Mouse (Mus musculus): ENCODE measurements at regions not wholly inside any gene's neighbourhood (a gene's known extent, or its start where the extent isn't known, plus 50 kb on each side); places are given as distances from the start of the nearest gene placed in this dataset.

DNA sequence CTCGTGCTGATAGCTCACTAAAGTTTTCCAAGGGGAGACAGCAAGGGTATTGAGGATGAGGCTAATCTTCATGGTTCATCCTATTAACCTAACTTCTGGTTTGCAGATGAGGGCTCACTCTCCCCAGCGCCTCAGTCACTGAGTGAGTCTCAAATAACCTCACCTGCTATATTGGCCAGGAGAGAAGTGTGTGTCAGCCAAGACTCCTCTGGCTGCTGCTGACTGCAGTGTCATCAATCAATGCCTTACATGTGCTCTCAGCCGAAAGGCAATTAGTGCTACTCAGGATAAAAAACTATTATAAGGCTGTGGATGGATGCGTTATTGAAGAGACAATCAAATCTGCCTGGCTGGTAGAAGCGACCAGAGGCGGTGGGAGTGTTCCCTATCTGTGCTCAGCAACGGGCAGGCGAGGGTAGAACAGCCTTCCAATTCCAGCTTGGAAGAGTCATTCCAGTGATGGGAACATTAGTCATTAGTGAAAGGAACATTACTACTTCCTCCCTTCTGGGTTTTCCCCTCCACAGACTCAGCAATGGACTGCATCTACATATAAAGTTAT is 96.4 kb downstream of the Grpr start:
- no peaks in the 10 kb centered on the region for H3K36me3 ChIP-seq (replicated peaks)
- WGBS: 84% methylated on average over 8 of the region's 8 CpGs
- no peak overlapping the region for H3K27ac ChIP-seq
- peaks cover 62% of the 10 kb centered on the region for H3K27me3 ChIP-seq (ENCODE audit: poor library complexity, severe bottlenecking)
- no peaks in the 10 kb centered on the region for H3K4me1 ChIP-seq
- DNase-seq (ENCODE audit: extremely low spot score, low spot score): no peak
- no peaks in the 10 kb centered on the region for H3K9me3 ChIP-seq
- no peak overlapping the region for H3K4me3 ChIP-seq

DNA sequence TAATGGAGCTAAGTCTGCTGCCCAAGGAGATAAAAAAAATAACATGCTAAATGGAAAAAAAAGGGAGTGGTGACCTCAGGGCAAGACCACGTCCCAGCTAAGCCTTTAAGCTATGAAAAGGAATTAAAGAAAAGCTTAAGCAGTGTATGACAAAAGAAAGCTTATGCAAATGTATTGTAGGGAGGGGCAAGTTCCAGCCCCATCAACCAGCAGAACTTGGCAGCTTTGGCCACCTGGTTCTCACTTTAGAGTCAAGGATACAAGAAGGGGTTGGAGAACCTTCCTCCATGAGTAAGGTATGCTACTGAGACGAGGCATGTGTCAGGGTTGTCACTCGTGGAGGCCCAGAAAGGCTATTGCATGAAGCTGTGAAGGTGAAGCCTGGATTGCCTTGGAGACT is 143.9 kb downstream of the Grpr start:
- Histone ChIP-seq H3K4me3 (no peak overlapping the region), H3K27me3 (ENCODE audit: poor library complexity, severe bottlenecking) (peaks cover 52% of the 10 kb centered on the region), H3K4me1 (no peaks in the 10 kb centered on the region), H3K9me3 (no peaks in the 10 kb centered on the region), H3K36me3 (replicated peaks) (no peaks in the 10 kb centered on the region), H3K27ac (no peak overlapping the region)
- WGBS: 57% methylated on average over 3 of the region's 3 CpGs
- no peak for DNase-seq (ENCODE audit: extremely low spot score, low spot score)

DNA sequence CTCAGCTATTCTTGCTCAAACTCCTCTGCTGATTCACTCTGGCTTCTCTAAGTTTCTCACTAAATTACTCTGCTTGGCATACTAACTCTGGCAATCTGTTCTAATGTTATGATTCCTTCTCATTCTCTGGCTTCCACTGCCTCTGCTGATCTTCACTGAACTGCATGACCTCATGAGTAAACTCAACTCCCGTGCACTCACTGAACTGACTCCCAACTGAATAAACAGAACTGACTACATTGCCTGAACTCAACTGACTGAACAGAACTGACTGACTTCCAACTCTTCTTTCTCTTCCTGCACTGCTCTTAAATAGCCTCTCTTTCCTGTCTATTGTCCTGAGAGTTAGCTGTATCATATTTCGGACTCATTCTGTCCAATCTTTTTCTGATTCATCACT is 163.1 kb downstream of the Grpr start:
- WGBS: 90% methylated on average over 2 of the region's 2 CpGs
- no peak overlapping the region for H3K4me3 ChIP-seq
- H3K27me3 ChIP-seq (ENCODE audit: poor library complexity, severe bottlenecking): peaks cover 73% of the 10 kb centered on the region
- no peaks in the 10 kb centered on the region for H3K9me3 ChIP-seq
- no peaks in the 10 kb centered on the region for H3K4me1 ChIP-seq
- DNase-seq (ENCODE audit: extremely low spot score, low spot score): no peak
- H3K27ac ChIP-seq: no peak overlapping the region
- H3K36me3 ChIP-seq (replicated peaks): no peaks in the 10 kb centered on the region

Measured in forebrain, embryonic 10.5 days (tissue).